Mouse (Mus musculus): ENCODE results near the gene Pnck.

Gene Pnck

DNA sequence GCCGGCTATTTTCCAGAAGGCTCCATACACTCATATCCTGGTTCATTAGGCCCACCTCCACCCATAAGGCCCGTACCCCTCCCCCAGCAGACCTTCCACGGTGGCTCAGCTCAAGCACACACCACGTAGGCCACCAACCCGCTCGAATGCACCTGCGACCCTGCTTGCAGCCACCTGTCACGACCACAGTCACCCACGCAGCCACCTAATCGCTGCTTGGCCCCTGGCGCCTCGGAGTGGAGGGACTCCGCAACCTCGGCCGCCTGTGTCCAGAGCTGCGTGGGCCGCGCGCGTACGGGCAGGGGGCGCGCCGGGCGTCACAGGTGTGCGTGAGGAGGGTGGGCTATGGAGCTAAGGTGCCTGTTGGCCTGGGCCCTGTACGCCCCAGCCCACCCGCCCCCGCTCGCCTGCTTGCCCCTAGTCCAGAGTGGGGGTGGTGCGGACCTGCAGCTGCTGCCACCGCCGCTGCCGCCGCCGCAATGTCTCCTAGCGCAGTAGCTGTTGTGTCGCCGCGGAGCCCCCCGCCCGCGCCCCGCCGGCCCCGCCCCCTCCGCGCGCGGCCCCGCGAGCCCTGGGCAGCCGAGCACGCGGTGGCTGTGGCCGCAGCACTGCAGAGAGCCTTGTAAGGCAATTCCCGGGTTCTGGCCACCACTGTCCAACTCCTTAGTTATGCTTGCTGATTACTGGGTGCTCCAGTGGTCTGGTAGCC is at the start of gene Pnck:
TSS of gene Pnck (minus strand) at position 543 of the 709 bp plus-strand sequence.
- peak; percentile 27 for DNase-seq (ENCODE audit: low spot score)

DNA sequence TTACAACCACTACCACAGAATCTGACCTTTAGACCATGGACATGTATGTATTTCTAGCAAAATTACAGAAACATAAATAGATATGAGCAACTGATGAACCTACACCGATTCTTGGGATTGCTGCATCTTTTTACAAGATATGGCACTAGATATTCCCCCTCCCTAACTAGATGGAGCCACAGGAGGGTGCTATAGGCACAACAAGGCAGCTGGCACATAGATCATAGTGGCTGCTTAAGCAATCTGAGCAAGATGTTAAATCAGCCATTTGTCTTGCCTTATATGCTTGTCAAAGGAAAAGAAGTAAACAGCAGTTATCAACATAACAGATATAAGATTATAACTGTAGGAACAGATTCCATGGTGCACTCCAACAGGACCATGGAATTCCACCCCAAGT is 40.6 kb upstream of the Pnck start:
- no peak for DNase-seq (ENCODE audit: low spot score)

DNA sequence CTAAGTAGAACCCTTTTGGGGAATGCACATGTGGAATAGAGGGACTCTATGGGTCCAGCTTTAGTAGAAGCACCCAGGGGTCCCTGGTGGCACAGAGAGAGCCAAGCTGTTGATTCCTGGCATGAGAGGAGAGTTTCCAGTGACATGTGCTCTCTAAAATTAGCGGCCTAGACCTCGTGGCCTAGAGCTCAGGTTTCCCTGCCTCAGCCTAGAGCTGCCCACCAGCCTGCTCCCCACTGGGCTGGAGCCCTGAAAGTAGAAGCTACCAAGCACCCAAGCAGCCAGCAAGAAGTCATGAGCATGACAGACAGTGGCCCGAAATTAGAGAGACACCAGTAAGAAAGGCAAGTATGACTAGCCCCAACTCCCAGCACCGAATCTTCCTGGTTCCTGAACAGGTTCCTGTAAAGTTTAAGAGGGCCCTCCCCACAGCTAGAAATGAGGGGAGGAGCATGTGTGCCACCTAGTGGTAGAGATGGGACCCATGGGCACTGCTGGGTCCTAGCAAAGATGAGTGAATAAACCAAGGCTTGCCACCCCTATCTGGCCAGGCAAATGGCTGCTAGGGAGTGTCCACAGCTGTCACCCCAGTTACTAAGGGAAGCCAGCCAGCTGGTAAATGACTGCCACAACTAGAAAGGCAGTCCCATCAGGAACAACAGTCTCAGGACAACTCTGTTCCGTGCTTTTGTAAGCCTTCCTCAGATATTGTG is 31.2 kb upstream of the Pnck start:
- DNase-seq (ENCODE audit: low spot score), result peak; percentile 40

DNA sequence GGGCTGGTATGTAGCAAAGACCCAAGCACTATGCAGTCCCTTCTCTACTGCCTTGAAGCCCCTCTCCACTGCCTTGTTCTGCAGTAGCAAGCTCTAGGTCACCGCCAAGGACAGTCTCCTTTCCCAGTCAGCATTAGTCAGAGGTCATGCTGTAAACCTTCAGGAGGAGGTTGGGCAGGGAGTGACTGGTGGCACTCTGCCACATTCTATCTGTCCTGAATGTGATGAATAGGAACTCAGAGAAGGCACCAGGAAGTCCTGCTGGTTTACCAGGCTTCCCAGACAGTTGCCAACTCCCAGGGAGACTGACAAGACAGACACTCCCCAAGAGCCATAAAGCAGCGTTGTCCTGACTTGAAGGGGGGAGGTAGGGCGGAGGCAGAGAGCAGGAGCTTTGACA is 25.7 kb upstream of the Pnck start:
- no peak for DNase-seq (ENCODE audit: low spot score)

DNA sequence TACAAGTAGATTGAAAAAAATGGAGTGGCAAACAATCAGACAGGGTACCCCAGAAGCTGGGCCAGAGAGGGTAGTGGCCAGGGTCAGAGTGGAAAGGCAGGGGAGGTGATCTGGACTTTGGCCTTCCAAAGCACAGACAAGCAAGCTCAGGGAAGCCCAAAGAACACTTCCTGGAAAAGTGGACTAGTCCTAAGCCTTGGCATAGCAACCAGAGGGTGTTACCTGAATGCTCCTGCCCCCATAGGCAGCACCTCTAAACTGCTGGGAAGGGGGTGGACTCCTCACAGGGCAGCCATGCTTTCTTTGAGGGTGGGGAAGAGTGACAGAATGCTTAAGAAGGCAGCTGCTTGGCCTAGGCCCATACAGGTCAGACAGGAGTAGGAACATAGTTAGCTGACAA is 25.1 kb upstream of the Pnck start:
- DNase-seq (ENCODE audit: low spot score), result no peak

DNA sequence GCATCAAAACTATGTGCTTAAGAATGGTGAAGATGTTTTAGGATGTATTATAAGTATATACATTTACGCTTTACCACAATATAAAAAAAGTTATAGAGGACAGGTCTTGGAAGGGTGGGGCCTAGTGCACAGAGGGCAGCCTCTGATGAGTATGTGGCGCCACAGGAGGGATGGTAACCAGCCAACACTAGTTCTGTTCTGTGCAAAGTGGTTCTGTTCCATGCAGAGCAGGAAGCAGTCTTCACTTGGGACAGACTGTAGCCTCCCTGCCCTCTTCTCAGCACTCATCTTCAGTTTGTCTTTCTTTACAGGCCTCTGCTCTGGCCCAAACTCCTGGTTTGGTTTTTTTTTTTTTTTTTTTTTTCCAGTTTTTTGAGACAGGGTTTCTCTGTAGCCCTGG is 24.2 kb upstream of the Pnck start:
- no peak for DNase-seq (ENCODE audit: low spot score)

DNA sequence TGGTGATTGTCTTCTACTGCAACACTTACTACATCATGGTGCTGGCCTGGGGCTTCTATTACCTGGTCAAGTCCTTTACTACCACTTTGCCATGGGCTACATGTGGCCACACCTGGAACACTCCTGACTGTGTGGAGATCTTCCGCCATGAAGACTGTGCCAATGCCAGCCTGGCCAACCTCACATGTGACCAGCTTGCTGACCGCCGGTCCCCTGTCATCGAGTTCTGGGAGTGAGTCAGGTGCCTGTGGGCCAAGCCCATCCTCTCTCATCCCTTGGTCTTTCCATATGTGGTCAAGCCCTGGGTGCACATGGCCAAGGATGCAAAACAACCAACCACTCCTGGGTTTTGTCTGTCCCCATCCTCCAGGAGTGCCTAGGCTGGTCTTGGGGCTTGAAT is 16.8 kb upstream of the Pnck start:
- DNase-seq (ENCODE audit: low spot score), result no peak

DNA sequence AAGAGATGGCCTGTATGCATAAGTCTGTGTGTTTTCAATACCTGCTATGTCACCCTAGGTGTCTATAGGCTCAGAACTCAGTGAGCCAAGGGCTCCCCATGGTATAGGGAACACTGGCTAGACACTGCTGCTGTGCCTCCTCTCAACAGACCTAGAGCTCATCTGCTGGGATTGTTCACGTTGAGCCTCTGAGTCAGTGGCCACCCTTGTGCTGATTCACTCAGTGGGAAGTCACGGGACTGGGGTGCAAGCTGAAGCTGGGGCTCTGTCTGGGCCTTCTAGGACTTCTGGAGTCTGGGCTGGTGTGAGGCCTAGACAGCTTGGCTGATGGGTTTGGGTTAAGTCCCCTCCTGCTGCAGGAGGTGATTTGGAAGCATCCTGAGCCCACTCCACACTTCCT is 15.3 kb upstream of the Pnck start:
- no peak for DNase-seq (ENCODE audit: low spot score)

DNA sequence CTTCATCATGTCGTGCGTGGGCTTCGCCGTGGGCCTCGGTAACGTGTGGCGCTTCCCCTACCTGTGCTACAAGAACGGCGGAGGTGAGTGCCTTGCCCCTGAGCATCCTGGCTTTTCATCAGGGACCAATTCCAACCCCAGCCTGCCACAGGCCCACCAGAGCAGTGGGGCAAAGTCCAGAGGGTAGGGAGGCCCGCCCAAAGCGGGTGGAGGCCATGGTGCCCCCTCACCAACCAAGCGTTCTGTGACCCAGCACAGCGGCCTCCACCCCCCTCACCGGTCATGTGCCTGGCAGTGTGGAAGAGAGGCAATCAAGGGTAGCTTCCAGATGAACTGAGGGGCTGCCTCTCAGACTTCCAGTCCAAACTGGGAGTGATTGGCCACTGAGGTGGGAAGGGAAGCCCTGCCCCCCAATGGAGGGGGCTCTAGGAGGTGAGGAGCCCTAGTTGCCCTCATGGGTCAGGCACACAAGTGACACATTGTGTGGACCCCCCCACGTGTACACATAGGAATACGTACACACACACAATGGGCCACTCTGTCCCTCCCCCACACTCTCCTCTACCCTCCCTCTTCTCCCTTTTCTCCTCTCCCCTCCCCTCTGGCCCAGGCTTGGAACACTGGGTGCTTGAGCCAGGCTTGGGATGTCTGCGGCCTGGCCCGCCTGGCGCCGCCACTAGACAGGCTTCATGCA is 14.2 kb upstream of the Pnck start:
- peak; percentile 37 for DNase-seq (ENCODE audit: low spot score)

DNA sequence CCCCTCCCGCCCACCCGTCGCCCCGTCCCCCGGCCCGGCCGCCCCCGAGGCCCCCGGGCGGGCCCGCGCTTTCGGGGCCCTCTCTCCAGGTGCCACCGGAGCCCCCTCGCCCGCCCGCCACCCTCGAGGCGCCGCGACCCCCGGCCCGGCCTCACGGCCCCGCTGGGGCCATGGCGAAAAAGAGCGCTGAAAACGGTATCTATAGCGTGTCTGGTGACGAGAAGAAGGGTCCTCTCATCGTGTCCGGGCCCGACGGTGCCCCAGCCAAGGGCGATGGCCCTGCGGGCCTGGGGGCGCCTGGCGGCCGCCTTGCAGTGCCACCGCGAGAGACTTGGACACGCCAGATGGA is 13.7 kb upstream of the Pnck start:
- peak; percentile 10 for DNase-seq (ENCODE audit: low spot score)

DNA sequence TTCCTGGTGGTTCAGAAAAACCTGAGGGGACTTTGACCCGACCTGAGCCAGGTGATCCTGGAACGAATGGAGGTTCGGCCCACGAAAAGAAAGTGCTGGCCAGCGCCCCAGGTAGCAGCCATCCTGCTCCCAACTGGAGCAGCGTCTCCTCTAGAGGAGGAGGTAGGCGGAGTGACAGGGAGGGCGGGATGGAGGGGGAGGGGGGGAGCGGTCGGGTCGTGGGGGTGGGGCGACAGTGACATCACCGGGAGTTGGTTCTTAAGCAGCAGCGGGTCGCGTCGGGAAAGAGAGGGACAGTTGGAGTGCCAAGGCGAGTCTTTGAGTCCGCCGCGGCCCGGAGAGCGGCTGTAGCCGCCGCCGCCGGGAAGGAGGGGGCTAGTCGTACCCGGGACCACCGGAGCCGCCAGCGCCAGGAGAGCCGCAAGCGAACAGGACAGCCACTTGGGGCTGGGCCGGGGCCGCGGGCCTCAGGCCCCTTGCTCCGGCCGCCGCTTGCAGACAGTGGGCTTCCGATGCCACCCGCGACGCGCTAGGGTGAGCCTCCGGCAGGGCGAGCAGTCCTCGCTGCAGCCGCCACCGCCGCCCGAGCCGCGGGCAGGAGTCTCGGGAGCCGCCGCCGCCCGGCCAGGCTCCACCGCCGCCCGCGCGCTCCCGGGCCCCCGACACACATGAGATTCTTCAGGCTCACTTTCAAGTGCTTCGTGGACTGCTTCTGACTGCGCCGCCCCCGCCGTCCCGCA is 13.1 kb upstream of the Pnck start, which contains the start of gene Slc6a8:
TSS of gene Slc6a8 (plus strand) at position 272 of the 740 bp plus-strand sequence.
- DNase-seq (ENCODE audit: low spot score), result peak; percentile 77

DNA sequence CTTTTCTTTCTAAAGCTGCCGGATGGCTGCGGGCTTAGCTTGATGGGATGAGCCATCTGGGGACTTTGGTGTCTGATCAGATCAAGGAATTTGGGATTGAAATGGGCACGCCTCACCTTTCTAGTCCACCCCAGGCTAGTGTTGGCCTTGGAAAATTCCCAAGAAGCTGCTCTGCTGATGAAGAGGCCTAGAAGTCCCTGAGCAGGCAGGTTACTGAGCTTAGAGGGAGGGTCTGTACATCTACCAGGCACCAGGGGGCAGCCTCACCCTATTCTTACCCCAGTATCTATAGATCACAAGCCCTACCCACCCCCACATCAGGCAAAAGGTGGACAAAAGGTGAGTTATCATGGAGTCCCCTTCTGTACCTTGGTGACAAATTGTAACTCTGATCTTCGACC is 12.1 kb upstream of the Pnck start:
- peak; percentile 71 for DNase-seq (ENCODE audit: low spot score)

DNA sequence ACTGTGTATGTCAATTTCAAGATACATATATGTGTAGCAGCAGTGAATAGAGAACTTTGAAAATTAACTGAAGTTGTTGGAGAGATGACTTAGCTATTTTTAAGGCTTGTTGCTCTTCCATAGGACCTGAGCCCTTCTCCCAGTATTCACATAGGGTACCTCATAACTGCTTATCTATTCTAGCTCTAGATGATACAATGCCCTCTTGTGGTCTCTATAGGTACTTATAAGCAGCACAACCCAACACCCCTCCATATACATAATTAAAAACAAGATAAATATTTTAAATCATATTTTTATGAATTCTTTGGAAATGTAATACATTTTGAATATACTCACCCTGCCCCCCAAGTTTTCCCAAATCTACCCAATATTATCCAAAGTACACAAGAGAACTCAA is 3.2 kb upstream of the Pnck start:
- DNase-seq (ENCODE audit: low spot score), result peak; percentile 26

DNA sequence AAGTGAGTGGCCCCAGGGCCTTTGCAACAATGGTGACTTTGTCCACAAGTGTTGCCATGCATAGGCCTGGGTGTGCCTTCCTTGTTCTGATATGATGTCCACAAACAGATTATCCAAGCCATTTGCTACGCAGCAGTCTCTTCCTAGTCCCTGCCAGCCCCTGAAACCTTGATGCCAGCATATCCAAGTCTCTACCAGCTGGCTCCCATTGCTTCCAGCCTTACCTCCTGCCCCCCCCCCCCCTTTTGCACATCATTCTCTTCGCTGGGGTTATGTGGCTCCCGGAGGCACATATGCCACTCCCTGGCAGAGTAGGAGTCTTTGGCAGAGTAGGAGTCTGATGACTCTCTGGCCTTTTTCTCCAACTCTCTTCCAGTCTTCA is 358 bp upstream of the Pnck start:
- DNase-seq (ENCODE audit: low spot score), result no peak

DNA sequence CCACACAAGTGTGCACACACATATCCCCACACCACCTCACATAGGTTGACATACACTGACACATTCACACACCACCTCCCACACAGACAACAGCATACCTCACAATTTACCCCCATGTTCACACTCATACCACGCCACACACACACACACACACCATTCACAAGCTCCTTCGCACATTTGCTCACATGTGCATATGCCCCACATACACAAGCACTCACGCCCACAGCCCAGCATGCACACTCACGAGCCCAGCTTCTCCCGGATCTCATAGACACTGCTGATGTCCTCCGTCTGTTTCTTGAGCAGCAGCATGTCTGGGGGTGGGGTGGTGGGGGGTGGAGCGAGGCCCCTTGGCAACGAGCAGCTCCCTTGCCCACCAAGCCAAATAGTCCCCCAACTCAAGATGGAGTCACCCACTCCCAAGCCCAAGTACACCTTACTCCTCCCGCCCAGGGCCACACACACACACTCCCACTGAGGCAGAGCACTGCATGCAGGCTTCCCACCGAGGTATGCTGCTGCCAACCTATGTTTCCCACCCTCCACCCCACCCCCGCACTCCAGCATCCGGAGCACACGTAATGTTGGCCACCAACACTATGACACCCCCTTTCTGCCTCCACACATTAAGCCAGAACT is 862 bp downstream of the Pnck start:
- no peak for DNase-seq (ENCODE audit: low spot score)

DNA sequence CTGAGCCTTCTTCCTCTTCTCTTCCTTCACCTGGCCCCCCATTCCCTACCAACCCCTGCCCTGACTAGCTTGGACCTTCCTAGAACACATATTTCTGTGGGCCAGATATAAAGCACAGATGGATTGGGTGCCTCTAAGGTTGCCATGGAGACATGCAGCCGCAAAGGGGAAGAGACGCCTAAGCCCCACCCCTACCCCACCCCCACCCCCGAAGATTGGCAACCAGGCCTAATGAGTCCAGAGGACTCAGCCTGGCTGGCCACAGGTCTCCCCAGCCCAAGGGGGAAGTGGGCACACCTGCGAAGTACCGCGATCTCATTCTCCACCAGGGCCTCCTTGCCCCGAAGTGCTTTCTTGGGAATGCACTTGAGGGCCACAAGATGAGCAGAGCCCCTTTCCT is 1.5 kb downstream of the Pnck start:
- DNase-seq (ENCODE audit: low spot score), result no peak

DNA sequence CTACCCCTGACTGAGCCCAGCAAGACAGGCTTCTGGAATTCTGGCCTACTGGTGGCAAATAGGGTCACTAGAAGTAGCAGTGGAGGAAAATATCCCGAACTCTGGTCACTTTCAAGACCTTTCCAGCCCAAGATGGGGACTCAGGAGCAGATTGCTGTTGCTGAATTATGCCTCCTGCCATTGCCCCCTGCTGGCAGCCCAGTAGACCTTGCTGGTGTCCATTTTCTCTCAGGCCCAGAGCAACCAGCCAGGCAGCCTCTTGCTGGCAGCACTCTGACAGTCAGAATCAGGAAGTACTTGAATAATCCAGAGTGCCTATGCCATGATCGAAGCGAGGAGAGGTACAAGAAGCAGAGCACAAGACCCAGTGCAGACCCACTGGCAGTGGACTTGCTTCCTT is 4.4 kb downstream of the Pnck start:
- peak; percentile 39 for DNase-seq (ENCODE audit: low spot score)

DNA sequence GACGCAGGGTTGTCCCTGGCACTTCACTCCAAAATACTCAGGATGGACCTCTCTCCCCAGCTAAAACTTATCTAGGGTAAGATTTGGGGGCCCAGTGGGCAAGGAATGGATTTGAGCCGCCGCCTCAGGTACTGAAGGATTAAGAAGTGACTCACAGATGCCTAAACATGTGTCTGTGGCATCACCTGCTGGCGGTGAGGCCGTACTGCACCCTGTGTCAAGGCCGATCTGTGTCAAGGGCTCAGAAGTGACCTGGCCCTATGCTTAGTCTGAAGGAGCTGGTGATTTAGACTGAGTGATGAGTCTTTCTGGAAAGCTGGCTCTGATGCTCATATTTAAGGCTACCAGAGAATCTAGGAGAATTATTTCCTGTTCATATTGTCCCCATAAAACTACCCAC is 5.7 kb downstream of the Pnck start:
- DNase-seq (ENCODE audit: low spot score), result peak; percentile 82

DNA sequence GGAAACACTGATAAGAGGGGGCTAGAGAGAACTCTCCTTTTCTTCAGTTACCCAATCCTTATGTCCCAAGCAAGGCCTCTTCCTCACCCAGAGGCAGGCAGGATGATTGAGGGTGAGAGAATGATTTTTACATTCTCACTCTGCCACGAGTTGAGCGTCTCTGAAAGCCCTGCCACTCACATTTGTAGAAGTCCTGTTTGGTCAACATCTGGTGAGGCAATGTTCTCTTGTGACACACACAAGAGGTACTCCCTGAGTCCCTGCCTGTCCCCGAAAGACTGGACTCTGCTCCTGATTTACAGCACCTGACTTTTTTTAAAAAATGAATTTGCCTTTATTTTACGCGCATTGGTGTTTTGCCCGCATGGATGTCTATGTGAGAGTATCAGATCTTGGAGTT is 6.5 kb downstream of the Pnck start:
- no peak for DNase-seq (ENCODE audit: low spot score)

DNA sequence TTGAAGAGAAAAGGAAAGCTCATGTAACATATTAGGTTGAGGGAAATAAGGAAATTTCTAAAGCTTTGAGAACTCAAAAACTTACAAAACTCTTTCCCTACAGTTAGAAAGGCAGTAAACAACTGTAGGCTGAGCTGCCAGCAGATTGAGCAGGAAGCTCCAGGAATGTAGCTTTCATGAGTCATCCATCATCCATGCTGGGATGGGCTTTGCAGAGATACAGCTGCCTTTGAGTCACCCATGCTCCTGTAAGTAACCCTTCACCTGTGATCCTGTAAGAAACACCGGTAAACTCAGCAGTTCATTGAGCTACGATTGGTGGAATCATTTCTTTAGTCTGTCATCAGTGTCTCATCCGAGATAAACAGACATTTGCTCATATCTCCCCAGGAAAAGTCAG is 9.0 kb downstream of the Pnck start:
- DNase-seq (ENCODE audit: low spot score), result no peak

DNA sequence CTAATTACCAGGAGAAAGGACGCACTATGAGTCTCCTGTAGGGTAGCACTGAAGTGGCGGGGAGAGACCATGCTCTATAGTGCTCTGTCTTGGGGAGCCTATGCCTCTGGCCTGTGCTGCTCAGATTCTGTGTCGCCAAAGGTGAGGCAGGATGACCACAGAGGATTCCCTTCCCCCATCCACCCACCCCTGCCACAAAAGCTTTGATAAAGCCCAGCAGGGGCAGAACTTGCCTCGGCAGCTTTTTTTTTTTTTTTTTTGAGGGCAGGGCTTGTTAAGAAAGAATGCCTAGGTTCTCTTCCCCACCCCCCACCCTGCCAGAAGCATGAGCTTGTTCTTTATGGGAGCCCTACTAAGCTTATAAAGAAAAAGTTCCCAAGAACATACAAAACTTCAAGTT is 14.8 kb downstream of the Pnck start:
- no peak for DNase-seq (ENCODE audit: low spot score)

DNA sequence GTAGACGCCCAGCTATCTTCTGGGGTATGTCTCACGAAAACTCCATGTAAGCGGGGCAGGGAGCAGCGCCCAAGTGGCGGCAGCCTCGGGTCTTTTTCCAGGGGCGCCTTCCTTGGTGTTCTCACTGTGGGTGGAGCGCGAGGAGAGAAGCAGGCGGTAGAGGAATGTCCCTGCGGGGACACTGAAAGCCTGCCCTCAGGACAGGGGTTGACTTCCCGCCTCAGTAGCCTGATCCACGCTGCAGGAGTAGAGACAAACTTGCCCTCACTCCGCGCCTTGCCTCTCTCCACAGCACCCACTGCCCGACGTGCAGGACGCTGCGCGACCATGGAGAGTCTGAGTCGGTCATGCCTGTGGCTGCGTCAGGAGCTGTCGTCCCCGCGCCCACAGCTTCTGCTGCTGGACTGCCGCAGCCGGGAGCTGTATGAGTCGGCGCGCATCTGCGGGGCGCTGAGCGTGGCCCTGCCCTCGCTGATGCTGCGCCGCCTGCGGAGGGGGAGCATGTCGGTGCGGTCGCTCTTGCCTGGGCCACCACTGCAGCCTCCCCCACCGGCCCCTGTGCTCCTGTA is 19.9 kb downstream of the Pnck start:
- peak; percentile 24 for DNase-seq (ENCODE audit: low spot score)

Data from embryo, embryonic 10.5 days (tissue).